Mouse (Mus musculus) embryo, embryonic 10.5 days (tissue): ENCODE results near the gene Plpp1.

Experiments used
- DNase-seq: peaks from one replicate; pipeline ENCODE4 v3.0.0-alpha.2; 2015; ENCODE audit warnings: low spot score

Gene Plpp1

GRCm38 (mm10) chr13:112818125-112818524 is 17.5 kb downstream of the Plpp1 start:
- DNase-seq, result no peak

GRCm38 (mm10) chr13:112822413-112822812 is 21.8 kb downstream of the Plpp1 start:
- no peak for DNase-seq

GRCm38 (mm10) chr13:112823236-112823910 is 22.8 kb downstream of the Plpp1 start:
- DNase-seq, result no peak

- DNase-seq, result no peak
Observed at GRCm38 (mm10) chr13:112823911-112824648, 23.5 kb downstream of the Plpp1 start.

- DNase-seq, result peak; percentile 33
Observed at GRCm38 (mm10) chr13:112825479-112825878, 24.9 kb downstream of the Plpp1 start.

GRCm38 (mm10) chr13:112829619-112830018 is 29.0 kb downstream of the Plpp1 start:
- no peak for DNase-seq

GRCm38 (mm10) chr13:112832589-112832988 is 32.0 kb downstream of the Plpp1 start:
- DNase-seq, result no peak

GRCm38 (mm10) chr13:112833253-112833894 is 32.8 kb downstream of the Plpp1 start:
- DNase-seq, result no peak

GRCm38 (mm10) chr13:112833895-112834263 is 33.3 kb downstream of the Plpp1 start:
- DNase-seq, result no peak

- DNase-seq, result peak; percentile 44
Observed at GRCm38 (mm10) chr13:112835113-112835512, 34.5 kb downstream of the Plpp1 start.

GRCm38 (mm10) chr13:112836951-112837350 is 36.4 kb downstream of the Plpp1 start:
- no peak for DNase-seq

- DNase-seq, result no peak
Observed at GRCm38 (mm10) chr13:112837621-112838155, 37.1 kb downstream of the Plpp1 start.

GRCm38 (mm10) chr13:112838562-112839232 is 38.1 kb downstream of the Plpp1 start:
- no peak for DNase-seq

GRCm38 (mm10) chr13:112840241-112841087 is 39.9 kb downstream of the Plpp1 start:
- no peak for DNase-seq

GRCm38 (mm10) chr13:112845931-112846330 is 45.3 kb downstream of the Plpp1 start:
- no peak for DNase-seq

- DNase-seq, result peak; percentile 39
Observed at GRCm38 (mm10) chr13:112853710-112854316, 53.2 kb downstream of the Plpp1 start.

GRCm38 (mm10) chr13:112854402-112854801 is 53.8 kb downstream of the Plpp1 start:
- peak; percentile 22 for DNase-seq

- DNase-seq, result no peak
Observed at GRCm38 (mm10) chr13:112857921-112858320, 57.3 kb downstream of the Plpp1 start.

- no peak for DNase-seq
Observed at GRCm38 (mm10) chr13:112859574-112860134, 59.1 kb downstream of the Plpp1 start.

GRCm38 (mm10) chr13:112860370-112860769 is 59.8 kb downstream of the Plpp1 start:
- DNase-seq, result no peak
